Mouse (Mus musculus) embryo, embryonic 11.5 days (tissue): ENCODE measurements around the gene Lin7c.
"Not testable (repeated sequence)": the region's sequence is repeated elsewhere in the genome, so short reads cannot be mapped to it uniquely, and the experiment has no call there.

Source experiments
- DNase-seq: peaks from one replicate; pipeline ENCODE4 v3.0.0-alpha.2; 2012; ENCODE audit warnings: low read depth, low spot score

Lin7c gene

GRCm38 (mm10) chr2:109890597-109890996 lies at the start of gene Lin7c:
TSS of gene Lin7c (plus strand) at chr2:109890853.
- DNase-seq, result peak; percentile 88

DNA sequence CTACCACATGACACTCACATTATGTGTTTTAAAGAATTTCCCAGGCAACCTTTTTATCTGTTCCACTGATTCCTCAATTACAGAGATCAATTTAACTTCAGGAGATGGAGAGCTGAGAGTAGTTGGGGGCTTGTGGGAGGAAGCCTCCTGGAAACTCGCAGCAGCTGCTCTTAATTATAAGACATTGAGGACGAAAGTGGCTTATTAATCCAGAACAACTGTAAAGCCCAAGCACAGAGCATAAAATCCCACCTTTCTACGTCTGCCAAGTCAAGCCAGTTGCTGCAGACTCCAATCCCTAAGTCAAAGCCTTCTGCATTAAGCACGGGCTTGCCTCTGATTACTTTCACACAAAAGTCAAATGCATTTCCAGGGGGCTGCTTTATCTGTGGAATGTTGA lies 44.3 kb upstream of the Lin7c start:
- DNase-seq, result no peak

GRCm38 (mm10) chr2:109848305-109848704 lies 42.3 kb upstream of the Lin7c start:
- no peak for DNase-seq

- DNase-seq, result peak; percentile 17
Observed at GRCm38 (mm10) chr2:109848715-109849114, 41.9 kb upstream of the Lin7c start.

GRCm38 (mm10) chr2:109855601-109856000 lies 35.1 kb upstream of the Lin7c start:
- DNase-seq, result no peak

DNA sequence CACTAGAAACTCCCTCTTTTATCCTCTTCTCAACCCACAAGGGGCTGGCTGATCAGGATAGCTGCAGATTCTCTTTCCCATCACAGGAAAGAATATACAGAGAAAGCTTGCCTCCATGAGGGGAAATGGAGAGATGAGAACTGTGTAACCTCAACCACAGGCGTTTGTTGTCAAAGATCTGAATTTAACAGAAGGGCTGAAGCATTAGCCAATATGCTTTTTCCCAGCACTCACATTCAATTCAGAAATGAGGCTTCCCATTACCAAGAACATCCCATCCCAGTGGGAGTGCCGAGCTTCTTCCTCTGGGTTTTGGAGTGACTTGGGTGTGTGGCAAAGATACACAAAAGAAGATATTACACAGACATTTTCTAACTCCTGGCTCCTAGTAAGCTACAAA lies 31.0 kb upstream of the Lin7c start:
- DNase-seq, result no peak

DNA sequence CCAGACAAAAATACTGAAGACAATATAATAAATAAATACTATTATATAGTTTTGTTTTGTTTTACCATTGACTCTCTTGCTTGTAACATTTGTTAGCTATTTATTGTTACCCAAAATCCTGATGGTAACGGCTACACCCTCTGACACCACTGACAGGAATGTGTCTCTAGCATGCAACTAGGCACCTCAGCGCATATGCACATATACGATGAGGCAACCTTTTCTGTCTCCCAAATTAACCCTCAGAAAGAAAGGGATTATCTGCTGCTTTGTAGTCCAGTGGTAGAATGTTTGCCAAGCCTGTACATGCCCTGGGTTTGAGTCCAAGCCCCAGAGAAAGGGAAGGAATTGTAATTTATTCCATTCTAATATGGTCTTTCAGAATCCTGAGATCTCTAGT lies 29.8 kb upstream of the Lin7c start:
- DNase-seq, result no peak

DNA sequence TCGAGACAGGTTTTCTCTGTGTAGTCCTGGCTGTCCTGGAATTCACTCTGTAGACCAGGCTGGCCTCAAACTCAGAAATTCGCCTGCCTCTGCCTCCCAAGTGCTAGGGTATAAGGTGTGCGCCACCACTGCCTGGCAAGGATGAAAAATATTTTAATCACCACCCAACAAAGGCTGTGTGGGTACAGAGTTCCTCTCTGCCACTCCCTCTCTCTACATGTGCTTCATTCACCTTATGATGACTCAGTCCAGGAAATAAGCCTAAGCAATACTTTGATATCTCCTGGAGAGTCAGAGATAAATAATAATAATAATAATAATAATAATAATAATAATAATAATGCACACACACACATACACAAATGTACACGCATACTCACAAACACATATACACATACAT lies 11.2 kb upstream of the Lin7c start:
- DNase-seq, result not testable (repeated sequence)

- DNase-seq, result no peak
Observed at GRCm38 (mm10) chr2:109881111-109881510, 9.5 kb upstream of the Lin7c start.

- no peak for DNase-seq
Observed at GRCm38 (mm10) chr2:109881625-109882024, 9.0 kb upstream of the Lin7c start.

GRCm38 (mm10) chr2:109884106-109884505 lies 6.5 kb upstream of the Lin7c start:
- no peak for DNase-seq

GRCm38 (mm10) chr2:109884507-109884906 lies 6.1 kb upstream of the Lin7c start:
- DNase-seq, result no peak

- no peak for DNase-seq
Observed at GRCm38 (mm10) chr2:109890068-109890467, 585 bp upstream of the Lin7c start.

- DNase-seq, result no peak
Observed at GRCm38 (mm10) chr2:109891031-109891430, 378 bp downstream of the Lin7c start.

GRCm38 (mm10) chr2:109891471-109891870 lies 818 bp downstream of the Lin7c start:
- no peak for DNase-seq

DNA sequence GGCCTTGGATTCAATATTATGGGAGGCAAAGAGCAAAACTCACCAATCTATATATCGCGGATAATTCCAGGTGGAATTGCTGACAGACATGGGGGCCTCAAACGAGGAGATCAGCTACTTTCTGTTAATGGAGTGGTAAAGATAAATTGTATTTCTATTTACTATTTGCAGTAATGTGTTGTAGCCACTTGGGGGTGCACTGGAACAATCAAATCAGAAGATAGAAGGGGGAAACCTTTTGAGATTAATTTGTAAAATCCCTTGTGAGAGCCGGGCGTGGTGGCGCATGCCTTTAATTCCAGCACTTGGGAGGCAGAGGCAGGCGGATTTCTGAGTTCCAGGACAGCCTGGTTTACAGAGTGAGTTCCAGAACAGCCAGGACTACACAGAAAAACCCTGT lies 5.7 kb downstream of the Lin7c start:
- DNase-seq, result no peak

GRCm38 (mm10) chr2:109902869-109903268 lies 12.2 kb downstream of the Lin7c start:
- no peak for DNase-seq

DNA sequence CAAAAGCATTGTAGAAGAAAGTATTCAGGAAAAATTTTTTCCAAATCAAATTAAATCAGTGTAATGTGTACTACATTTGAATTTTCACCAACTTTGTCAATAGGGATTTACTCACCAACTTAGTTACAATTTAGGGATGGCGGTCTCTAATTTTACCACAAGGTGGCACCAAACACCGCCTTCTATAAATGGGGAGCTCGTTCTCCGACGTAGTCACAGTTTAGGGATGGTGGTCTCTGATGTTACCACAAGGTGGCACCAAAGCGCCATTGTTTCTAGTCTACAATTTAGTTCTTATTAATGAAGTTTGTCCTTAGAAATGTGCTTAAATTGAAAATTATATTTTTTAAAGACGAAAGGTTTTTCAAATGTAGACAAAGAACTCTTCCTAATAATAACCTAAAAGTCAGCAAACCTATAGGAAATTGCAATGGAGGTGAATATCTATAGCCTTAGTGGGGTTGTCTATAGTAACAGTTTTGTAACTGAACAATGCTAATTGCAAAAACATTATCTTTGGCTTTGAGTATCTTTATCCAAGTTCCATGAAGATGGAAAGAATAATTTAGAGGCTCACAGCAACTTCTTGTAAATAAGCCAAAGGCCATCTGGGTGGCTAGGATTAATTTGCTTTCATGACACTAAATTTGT lies 13.6 kb downstream of the Lin7c start:
- DNase-seq, result peak; percentile 79

GRCm38 (mm10) chr2:109909122-109909521 lies 18.5 kb downstream of the Lin7c start:
- DNase-seq, result no peak

DNA sequence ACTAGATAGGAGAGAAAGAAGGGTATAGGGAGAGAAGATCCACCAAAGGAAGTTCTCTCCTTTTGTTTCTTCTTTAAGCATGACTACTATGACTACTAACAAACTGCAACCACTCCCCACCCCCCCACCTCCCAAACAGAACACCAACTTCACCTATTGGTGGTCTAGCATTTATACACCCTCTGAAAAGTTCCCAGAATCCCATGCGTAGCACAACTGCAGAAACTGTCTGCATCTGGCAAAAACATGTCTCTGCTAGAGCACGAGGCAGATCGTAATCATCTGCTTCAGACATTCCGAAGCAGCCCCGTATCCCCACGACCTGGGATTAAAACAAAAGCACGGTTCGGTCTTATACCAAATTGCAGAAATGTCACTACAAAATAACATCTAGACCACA lies 21.6 kb downstream of the Lin7c start:
- DNase-seq, result no peak

- DNase-seq, result no peak
Observed at GRCm38 (mm10) chr2:109912766-109913165, 22.1 kb downstream of the Lin7c start.

- no peak for DNase-seq
Observed at GRCm38 (mm10) chr2:109913241-109913640, 22.6 kb downstream of the Lin7c start.

- no peak for DNase-seq
Observed at GRCm38 (mm10) chr2:109914601-109915000, 23.9 kb downstream of the Lin7c start.
